Mouse (Mus musculus): ENCODE measurements around the gene Got2. TPM values are rescaled to one million over a fixed set of nuclear protein-coding genes. Genes with fewer than 3 reads are reported as not detected.

Got2 gene
- polyA plus RNA-seq, 1 experiment, result 38.4 TPM

GRCm38 (mm10) chr8:95853102-95853843, 35.1 kb downstream of the Got2 start, which contains the start of gene Slc38a7:
Gene Slc38a7, minus strand, starts transcription at chr8:95853539.
- peak within 1 kb of the TSS; percentile 24 for H3K27ac ChIP-seq (ENCODE audit: insufficient read depth, low read length)
- peaks cover 6% of the 10 kb centered on the region; the same call in 1 of the 2 replicates for H3K4me1 ChIP-seq (ENCODE audit: control insufficient read depth, insufficient read depth, insufficient read length)
- 0 out of 2 replicates have a peak, but pooled peaks cover 1% of the 10 kb centered on the region for H3K36me3 ChIP-seq (ENCODE audit: control insufficient read depth, insufficient read depth, low read length)
- H3K27me3 ChIP-seq (ENCODE audit: control insufficient read depth, insufficient read depth, low read length), result no peaks in the 10 kb centered on the region
- TF ChIP-seq POLR2A (IDR thresholded peaks at IDR 0.05; ENCODE audit: low read depth, low read length) (no peak), CTCF (IDR thresholded peaks at IDR 0.05; ENCODE audit: extremely low read depth, insufficient read depth, insufficient read length, insufficient replicate concordance) (no peak)
- 14% methylated on average over 22 of the region's 22 CpGs for WGBS
- H3K4me3 ChIP-seq (ENCODE audit: extremely low read depth, insufficient read depth, insufficient read length), result peak within 1 kb of the TSS; percentile 79
- DNase-seq (ENCODE audit: low read depth in 1 of 2, low spot score in 2 of 2), result peak; percentile 72 to 82

GRCm38 (mm10) chr8:95852290-95852689, 36.1 kb downstream of the Got2 start:
- no peak for DNase-seq (ENCODE audit: low read depth in 1 of 2, low spot score in 2 of 2)
- Histone ChIP-seq H3K4me3 (ENCODE audit: extremely low read depth, insufficient read depth, insufficient read length) (no peak overlapping the region), H3K27me3 (ENCODE audit: control insufficient read depth, insufficient read depth, low read length) (no peaks in the 10 kb centered on the region), H3K27ac (ENCODE audit: insufficient read depth, low read length) (no peak overlapping the region), H3K36me3 (ENCODE audit: control insufficient read depth, insufficient read depth, low read length) (0 out of 2 replicates have a peak, but pooled peaks cover 1% of the 10 kb centered on the region), H3K4me1 (ENCODE audit: control insufficient read depth, insufficient read depth, insufficient read length) (peaks cover 6% of the 10 kb centered on the region; the same call in 1 of the 2 replicates)
- TF ChIP-seq CTCF (IDR thresholded peaks at IDR 0.05; ENCODE audit: extremely low read depth, insufficient read depth, insufficient read length, insufficient replicate concordance) (no peak), POLR2A (IDR thresholded peaks at IDR 0.05; ENCODE audit: low read depth, low read length) (no peak)
- 20% methylated on average over 4 of the region's 4 CpGs for WGBS

GRCm38 (mm10) chr8:95850326-95850725, 38.0 kb downstream of the Got2 start:
- Histone ChIP-seq H3K27ac (ENCODE audit: insufficient read depth, low read length) (no peak overlapping the region), H3K4me1 (ENCODE audit: control insufficient read depth, insufficient read depth, insufficient read length) (peaks cover 6% of the 10 kb centered on the region; the same call in 1 of the 2 replicates), H3K27me3 (ENCODE audit: control insufficient read depth, insufficient read depth, low read length) (no peaks in the 10 kb centered on the region), H3K36me3 (ENCODE audit: control insufficient read depth, insufficient read depth, low read length) (peaks cover 1% of the 10 kb centered on the region; the same call in 1 of the 2 replicates), H3K4me3 (ENCODE audit: extremely low read depth, insufficient read depth, insufficient read length) (no peak overlapping the region)
- TF ChIP-seq CTCF (IDR thresholded peaks at IDR 0.05; ENCODE audit: extremely low read depth, insufficient read depth, insufficient read length, insufficient replicate concordance) (no peak), POLR2A (IDR thresholded peaks at IDR 0.05; ENCODE audit: low read depth, low read length) (no peak)
- WGBS, result 85% methylated on average over 2 of the region's 2 CpGs
- DNase-seq (ENCODE audit: low read depth in 1 of 2, low spot score in 2 of 2), result no peak

GRCm38 (mm10) chr8:95848734-95849464, 39.4 kb downstream of the Got2 start:
- Histone ChIP-seq H3K27ac (ENCODE audit: insufficient read depth, low read length) (no peak overlapping the region), H3K36me3 (ENCODE audit: control insufficient read depth, insufficient read depth, low read length) (peaks cover 3% of the 10 kb centered on the region), H3K4me1 (ENCODE audit: control insufficient read depth, insufficient read depth, insufficient read length) (peaks cover 6% of the 10 kb centered on the region; the same call in 1 of the 2 replicates), H3K27me3 (ENCODE audit: control insufficient read depth, insufficient read depth, low read length) (no peaks in the 10 kb centered on the region), H3K4me3 (ENCODE audit: extremely low read depth, insufficient read depth, insufficient read length) (no peak overlapping the region)
- WGBS, result 94% methylated on average over 19 of the region's 19 CpGs
- no peak for TF ChIP-seq CTCF (IDR thresholded peaks at IDR 0.05; ENCODE audit: extremely low read depth, insufficient read depth, insufficient read length, insufficient replicate concordance)
- TF ChIP-seq POLR2A (IDR thresholded peaks at IDR 0.05; ENCODE audit: low read depth, low read length), result no peak
- DNase-seq (ENCODE audit: low read depth in 1 of 2, low spot score in 2 of 2), result no peak

GRCm38 (mm10) chr8:95848061-95848551, 40.2 kb downstream of the Got2 start:
- H3K4me3 ChIP-seq (ENCODE audit: extremely low read depth, insufficient read depth, insufficient read length), result no peak overlapping the region
- TF ChIP-seq CTCF (IDR thresholded peaks at IDR 0.05; ENCODE audit: extremely low read depth, insufficient read depth, insufficient read length, insufficient replicate concordance), result no peak
- no peak for TF ChIP-seq POLR2A (IDR thresholded peaks at IDR 0.05; ENCODE audit: low read depth, low read length)
- no peak for DNase-seq (ENCODE audit: low read depth in 1 of 2, low spot score in 2 of 2)
- H3K27me3 ChIP-seq (ENCODE audit: control insufficient read depth, insufficient read depth, low read length), result no peaks in the 10 kb centered on the region
- H3K36me3 ChIP-seq (ENCODE audit: control insufficient read depth, insufficient read depth, low read length), result peaks cover 5% of the 10 kb centered on the region
- 84% methylated on average over 24 of the region's 24 CpGs for WGBS
- peaks cover 6% of the 10 kb centered on the region; the same call in 1 of the 2 replicates for H3K4me1 ChIP-seq (ENCODE audit: control insufficient read depth, insufficient read depth, insufficient read length)
- H3K27ac ChIP-seq (ENCODE audit: insufficient read depth, low read length), result no peak overlapping the region

- DNase-seq (ENCODE audit: low read depth in 1 of 2, low spot score in 2 of 2), result no peak
- TF ChIP-seq POLR2A (IDR thresholded peaks at IDR 0.05; ENCODE audit: low read depth, low read length), result no peak
- TF ChIP-seq CTCF (IDR thresholded peaks at IDR 0.05; ENCODE audit: extremely low read depth, insufficient read depth, insufficient read length, insufficient replicate concordance), result no peak
- WGBS, result 93% methylated on average over 7 of the region's 7 CpGs
- H3K27ac ChIP-seq (ENCODE audit: insufficient read depth, low read length), result no peak overlapping the region
- H3K4me1 ChIP-seq (ENCODE audit: control insufficient read depth, insufficient read depth, insufficient read length), result no peaks in the 10 kb centered on the region
- H3K36me3 ChIP-seq (ENCODE audit: control insufficient read depth, insufficient read depth, low read length), result peaks cover 9% of the 10 kb centered on the region
- no peak overlapping the region for H3K4me3 ChIP-seq (ENCODE audit: extremely low read depth, insufficient read depth, insufficient read length)
- no peaks in the 10 kb centered on the region for H3K27me3 ChIP-seq (ENCODE audit: control insufficient read depth, insufficient read depth, low read length)
Measured at GRCm38 (mm10) chr8:95845026-95845425, 43.3 kb downstream of the Got2 start.
